Mouse (Mus musculus) G1E (cell line): ENCODE results near the gene Ift140. TPM values are rescaled to one million over a fixed set of nuclear protein-coding genes. Genes with fewer than 3 reads are reported as not detected.

Experiments used
- ATAC-seq: 2 replicates; pipeline ENCODE4 v1.8.0; 2016; ENCODE audit warnings: mild to moderate bottlenecking; ENCODE audit not compliant: insufficient number of reproducible peaks, poor library complexity, low FRiP score, severe bottlenecking; ENCODE audit errors: extremely low read depth
- DNase-seq: peaks from one replicate; pipeline ENCODE4 v3.0.0; 2012; ENCODE audit warnings: low spot score
- H3K27me3 ChIP-seq: 2 replicates; pipeline ENCODE4 v1.6.1; 2012; ENCODE audit warnings: mild to moderate bottlenecking, low read length, inconsistent platforms; ENCODE audit not compliant: insufficient read depth
- H3K36me3 ChIP-seq: replicated peaks from 2 replicates; pipeline ENCODE3; 2012; ENCODE audit warnings: mild to moderate bottlenecking, inconsistent platforms
- H3K4me1 ChIP-seq: 2 replicates; pipeline ENCODE4 v1.6.1; 2012; ENCODE audit warnings: low read depth, low read length, inconsistent platforms, mixed read lengths; ENCODE audit not compliant: insufficient read depth
- H3K4me3 ChIP-seq: 2 replicates; pipeline ENCODE4 v1.5.1; 2012; ENCODE audit warnings: low read depth, mild to moderate bottlenecking, inconsistent platforms, low read length, moderate library complexity, mixed read lengths
- H3K9me3 ChIP-seq: replicated peaks from 2 replicates; pipeline ENCODE4 v1.6.1; 2012; ENCODE audit warnings: inconsistent platforms
- CTCF ChIP-seq: IDR thresholded peaks from 2 replicates; pipeline ENCODE4 v1.5.1; 2012; ENCODE audit warnings: low read depth, low read length, inconsistent platforms, mixed read lengths
- GATA1 ChIP-seq: IDR thresholded peaks from 2 replicates; pipeline ENCODE4 v1.6.1; 2012; ENCODE audit warnings: borderline replicate concordance, low read length, inconsistent platforms, mixed read lengths
- GATA2 ChIP-seq: IDR thresholded peaks from 2 replicates; pipeline ENCODE4 v1.6.1; 2012; ENCODE audit warnings: low read depth, low read length, inconsistent platforms, borderline replicate concordance
- POLR2AphosphoS5 ChIP-seq: IDR thresholded peaks from 2 replicates; pipeline ENCODE4 v1.6.1; 2012; ENCODE audit warnings: low read depth, low read length, inconsistent platforms; ENCODE audit not compliant: insufficient replicate concordance
- TAL1 ChIP-seq: conservative IDR thresholded peaks from 2 replicates; pipeline ENCODE4 v1.6.1; 2012; ENCODE audit warnings: low read depth, low read length, inconsistent platforms, mixed read lengths
- polyA plus RNA-seq: library from polyadenylated mRNA; stranded (reverse); fragments of >175 nt; gene quantifications from 2 replicates; pipeline ENCODE4 v1.2.3, GENCODE M21; 2012
- total RNA-seq, 2 experiments: library from RNA; stranded (forward) in 1 of 2; stranded (reverse) in 1 of 2; fragments of 200-1000 nt in 1 of 2; fragments of >200 nt in 1 of 2; fragmentation: Nextera tagmentation in 1 of 2; gene quantifications; 2 replicates each; pipeline ENCODE4 v1.2.3; 2014 to 2017

Gene Ift140
- total and polyA plus RNA-seq, 3 experiments = 9.9 to 37.9 (median 13.5) TPM

GRCm38 (mm10) chr17:25014841-25015570 lies 879 bp upstream of the Ift140 start:
- no peaks in the 10 kb centered on the region for H3K27me3 ChIP-seq
- peaks cover 40% of the 10 kb centered on the region for H3K4me1 ChIP-seq
- ATAC-seq (no peak), DNase-seq (peak; percentile 43)
- no peak for TF ChIP-seq POLR2AphosphoS5
- TF ChIP-seq CTCF = no peak
- no peak for TF ChIP-seq GATA1
- no peak for TF ChIP-seq TAL1
- TF ChIP-seq GATA2 = no peak
- peak overlapping the region; percentile 95 for H3K4me3 ChIP-seq
- H3K9me3 ChIP-seq = no peaks in the 10 kb centered on the region
- peaks cover 50% of the 10 kb centered on the region for H3K36me3 ChIP-seq

GRCm38 (mm10) chr17:25016292-25017132 lies 627 bp downstream of the Ift140 start:
- peaks cover 45% of the 10 kb centered on the region for H3K36me3 ChIP-seq
- H3K27me3 ChIP-seq = no peaks in the 10 kb centered on the region
- TF ChIP-seq GATA2 = no peak
- no peak for TF ChIP-seq GATA1
- TF ChIP-seq TAL1 = no peak
- TF ChIP-seq CTCF = no peak
- no peak for TF ChIP-seq POLR2AphosphoS5
- H3K4me3 ChIP-seq = peak overlapping the region; percentile 95
- ATAC-seq = peak; percentile 37; the same call in 1 of the 2 replicates
- no peaks in the 10 kb centered on the region for H3K9me3 ChIP-seq
- DNase-seq = peak; percentile 53
- peaks cover 34% of the 10 kb centered on the region for H3K4me1 ChIP-seq

GRCm38 (mm10) chr17:25036183-25036582 lies 20.3 kb downstream of the Ift140 start:
- ATAC-seq = no peak
- TF ChIP-seq TAL1 = no peak
- TF ChIP-seq GATA2 = no peak
- TF ChIP-seq CTCF = no peak
- TF ChIP-seq POLR2AphosphoS5 = no peak
- no peak for TF ChIP-seq GATA1
- Histone ChIP-seq H3K9me3 (no peaks in the 10 kb centered on the region), H3K4me1 (no peaks in the 10 kb centered on the region), H3K4me3 (no peak overlapping the region), H3K36me3 (peaks cover 60% of the 10 kb centered on the region), H3K27me3 (no peaks in the 10 kb centered on the region)
- no peak for DNase-seq

- ATAC-seq = no peak
- TF ChIP-seq POLR2AphosphoS5 = no peak
- no peak for TF ChIP-seq TAL1
- no peak for TF ChIP-seq GATA2
- TF ChIP-seq GATA1 = no peak
- no peak for TF ChIP-seq CTCF
- Histone ChIP-seq H3K9me3 (no peaks in the 10 kb centered on the region), H3K4me3 (no peak overlapping the region), H3K36me3 (peaks cover 64% of the 10 kb centered on the region), H3K27me3 (no peaks in the 10 kb centered on the region), H3K4me1 (no peaks in the 10 kb centered on the region)
- no peak for DNase-seq
Measured at GRCm38 (mm10) chr17:25044879-25045278, 29.0 kb downstream of the Ift140 start.

GRCm38 (mm10) chr17:25045281-25045680 lies 29.4 kb downstream of the Ift140 start:
- H3K4me1 ChIP-seq = no peaks in the 10 kb centered on the region
- no peak for DNase-seq

GRCm38 (mm10) chr17:25047143-25047542 lies 31.3 kb downstream of the Ift140 start:
- ATAC-seq (no peak), DNase-seq (no peak)
- TF ChIP-seq POLR2AphosphoS5 = no peak
- TF ChIP-seq CTCF = no peak
- TF ChIP-seq TAL1 = no peak
- no peak for TF ChIP-seq GATA2
- TF ChIP-seq GATA1 = no peak
- no peaks in the 10 kb centered on the region for H3K9me3 ChIP-seq
- H3K36me3 ChIP-seq = peaks cover 67% of the 10 kb centered on the region
- H3K4me1 ChIP-seq = no peaks in the 10 kb centered on the region
- no peaks in the 10 kb centered on the region for H3K27me3 ChIP-seq
- no peak overlapping the region for H3K4me3 ChIP-seq

More at GRCm38 (mm10) chr17:25045281-25045680, 29.4 kb downstream of the Ift140 start:
- H3K27me3 ChIP-seq = no peaks in the 10 kb centered on the region
- peaks cover 68% of the 10 kb centered on the region for H3K36me3 ChIP-seq
- H3K9me3 ChIP-seq = no peaks in the 10 kb centered on the region
- H3K4me3 ChIP-seq = no peak overlapping the region
- ATAC-seq = no peak
- TF ChIP-seq GATA2 (no peak), TAL1 (no peak), CTCF (no peak), POLR2AphosphoS5 (no peak), GATA1 (no peak)
